In genomic region chr5:85936667-85937314, GRCm38 (mm10) we compare ENCODE assay signal across 9 mouse cellular contexts.
DNase-seq lines count a peak whose midpoint lies in the region; ATAC-seq and TF ChIP-seq lines count a peak whose summit lies in the region.
"Had no signal": no experiment of that assay in that cellular context is flagged by ENCODE, and none has a peak within 500 bp of the region (broad histone marks: within the 10 kb centered on the region; RNA-seq: fewer than 3 reads in every experiment).

No protein-coding gene starts in this region.

- intact Hi-C loops in gastrocnemius, postnatal 14 days (cut with DNase I; ENCODE audit: low total_unique reads) = no loop called here

- H3K9me3 ChIP-seq in intestine, postnatal 0 days (ENCODE audit: control insufficient read depth) = no peaks in the 10 kb centered on the region
- no peaks in the 10 kb centered on the region for H3K9me3 ChIP-seq in intestine, embryonic 15.5 days
- no peaks in the 10 kb centered on the region for H3K9me3 ChIP-seq in hindbrain, postnatal 0 days (ENCODE audit: low read length)
- no peaks in the 10 kb centered on the region for H3K9me3 ChIP-seq in limb, embryonic 11.5 days (ENCODE audit: control insufficient read depth, low read length)
- H3K9me3 ChIP-seq: lung, embryonic 15.5 days had no signal

- DNase-seq in R1 (ENCODE audit: low read depth, low spot score) = peak; percentile 67
- DNase-seq in embryo, embryonic 10 days (ENCODE audit: low spot score) = peak; percentile 73
- peak; percentile 83 for DNase-seq in hindbrain, postnatal 0 days (ENCODE audit: low spot score)
- peak; percentile 64 for DNase-seq in limb, embryonic 11.5 days (ENCODE audit: low spot score)
- peak; percentile 80 for DNase-seq in retina, postnatal 1 day
- no peak for DNase-seq in gastrocnemius, postnatal 14 days

- no peak overlapping the region for H3K9ac ChIP-seq in intestine, postnatal 0 days (ENCODE audit: low read depth, low read length)
- no peak overlapping the region for H3K9ac ChIP-seq in intestine, embryonic 15.5 days
- no peak overlapping the region for H3K9ac ChIP-seq in hindbrain, postnatal 0 days (replicated peaks; ENCODE audit: low read length)
- H3K9ac ChIP-seq in limb, embryonic 11.5 days (ENCODE audit: low read length) = no peak overlapping the region
- H3K9ac ChIP-seq: lung, embryonic 15.5 days had no signal

- peak; percentile 81 for TF ChIP-seq CTCF in intestine, postnatal 0 days (IDR thresholded peaks at IDR 0.05; ENCODE audit: low read depth)
- TF ChIP-seq CTCF in hindbrain, postnatal 0 days (IDR thresholded peaks at IDR 0.05; ENCODE audit: low read depth) = peak; percentile 91

- 37% methylated on average over 8 of the region's 8 CpGs for WGBS in intestine, postnatal 0 days
- 40% methylated on average over 8 of the region's 8 CpGs for WGBS in intestine, embryonic 15.5 days
- WGBS in hindbrain, postnatal 0 days = 36% methylated on average over 8 of the region's 8 CpGs
- 39% methylated on average over 8 of the region's 8 CpGs for whole genome bisulfite sequencing in limb, embryonic 11.5 days

- no peaks in the 10 kb centered on the region for H3K36me3 ChIP-seq in intestine, postnatal 0 days (ENCODE audit: control insufficient read depth, insufficient read depth)
- no peaks in the 10 kb centered on the region for H3K36me3 ChIP-seq in intestine, embryonic 15.5 days
- H3K36me3 ChIP-seq in hindbrain, postnatal 0 days (ENCODE audit: insufficient read depth, low read length) = no peaks in the 10 kb centered on the region
- H3K36me3 ChIP-seq in limb, embryonic 11.5 days (ENCODE audit: control insufficient read depth, insufficient read depth, low read length) = no peaks in the 10 kb centered on the region
- H3K36me3 ChIP-seq: lung, embryonic 15.5 days had no signal

- ATAC-seq in intestine, postnatal 0 days = no peak
- ATAC-seq in intestine, embryonic 15.5 days = no peak
- no peak for ATAC-seq in hindbrain, postnatal 0 days
- no peak; the same call in 1 of the 2 replicates for ATAC-seq in limb, embryonic 11.5 days (ENCODE audit: insufficient number of reproducible peaks, low FRiP score, low TSS enrichment, low read depth)

- H3K4me2 ChIP-seq in intestine, postnatal 0 days (replicated peaks; ENCODE audit: low read depth) = no peak overlapping the region
- no peak overlapping the region for H3K4me2 ChIP-seq in intestine, embryonic 15.5 days (replicated peaks)
- peak overlapping the region; percentile 30; the same call in 1 of the 2 replicates for H3K4me2 ChIP-seq in hindbrain, postnatal 0 days (ENCODE audit: low read depth, low read length)
- no peak overlapping the region for H3K4me2 ChIP-seq in limb, embryonic 11.5 days (ENCODE audit: low read depth, severe bottlenecking)
- H3K4me2 ChIP-seq: lung, embryonic 15.5 days had no signal

- no peaks in the 10 kb centered on the region for H3K4me1 ChIP-seq in intestine, postnatal 0 days (replicated peaks; ENCODE audit: control insufficient read depth, insufficient read depth, low read length)
- no peaks in the 10 kb centered on the region for H3K4me1 ChIP-seq in intestine, embryonic 15.5 days (replicated peaks)
- H3K4me1 ChIP-seq in hindbrain, postnatal 0 days (ENCODE audit: insufficient read depth, low read length) = no peaks in the 10 kb centered on the region
- no peaks in the 10 kb centered on the region for H3K4me1 ChIP-seq in limb, embryonic 11.5 days (ENCODE audit: control insufficient read depth, insufficient read depth, low read length)
- H3K4me1 ChIP-seq: lung, embryonic 15.5 days had no signal

- no peak overlapping the region for H3K4me3 ChIP-seq in intestine, postnatal 0 days (ENCODE audit: low read depth, low read length)
- H3K4me3 ChIP-seq in intestine, embryonic 15.5 days (replicated peaks) = no peak overlapping the region
- H3K4me3 ChIP-seq in hindbrain, postnatal 0 days (ENCODE audit: low read length) = no peak overlapping the region
- H3K4me3 ChIP-seq in limb, embryonic 11.5 days (ENCODE audit: low read depth, low read length) = no peak overlapping the region
- H3K4me3 ChIP-seq: lung, embryonic 15.5 days had no signal

- H3K27ac ChIP-seq in intestine, postnatal 0 days (ENCODE audit: low read depth, low read length) = no peak overlapping the region
- no peak overlapping the region for H3K27ac ChIP-seq in intestine, embryonic 15.5 days
- no peak overlapping the region for H3K27ac ChIP-seq in hindbrain, postnatal 0 days
- no peak overlapping the region for H3K27ac ChIP-seq in limb, embryonic 11.5 days (replicated peaks; ENCODE audit: low read depth, low read length)
- H3K27ac ChIP-seq: lung, embryonic 15.5 days had no signal

- H3K27me3 ChIP-seq in intestine, postnatal 0 days (replicated peaks; ENCODE audit: control insufficient read depth, insufficient read depth, low read length) = no peaks in the 10 kb centered on the region
- no peaks in the 10 kb centered on the region for H3K27me3 ChIP-seq in intestine, embryonic 15.5 days (replicated peaks)
- no peaks in the 10 kb centered on the region for H3K27me3 ChIP-seq in hindbrain, postnatal 0 days (ENCODE audit: insufficient read depth, low read length)
- H3K27me3 ChIP-seq in limb, embryonic 11.5 days (ENCODE audit: control insufficient read depth, insufficient read depth, low read length) = no peaks in the 10 kb centered on the region
- H3K27me3 ChIP-seq: lung, embryonic 15.5 days had no signal
